Comparison of ENCODE assay signal across 7 mouse cellular contexts in the genomic region with DNA sequence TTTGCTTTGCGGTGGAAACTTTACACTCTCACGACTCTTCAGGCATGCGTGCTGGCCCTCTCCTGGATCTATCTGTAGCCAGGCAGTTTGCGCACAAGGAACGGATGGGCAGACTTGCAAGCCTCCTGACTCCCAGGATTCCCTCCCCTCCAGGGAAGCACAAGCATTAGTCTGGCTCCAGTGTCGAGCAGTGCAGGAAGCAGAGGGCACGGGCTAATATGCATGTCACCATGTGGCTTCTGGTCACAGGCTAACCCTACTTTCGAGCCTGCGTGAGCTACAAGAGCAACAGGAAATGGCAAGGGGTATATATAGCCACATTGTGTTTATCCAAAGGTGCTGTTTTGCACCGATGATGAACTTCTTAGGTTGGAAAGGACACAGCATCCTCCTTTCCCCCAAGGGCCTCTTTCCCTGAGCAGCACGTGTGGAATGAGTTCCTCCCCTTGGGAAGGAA. TPM values are rescaled to one million over a fixed set of nuclear protein-coding genes. Genes with fewer than 3 reads are reported as not detected.
A peak's percentile ranks its signal among the peaks of the same experiment; 100 is the strongest.
DNase-seq lines count a peak whose midpoint lies in the region; ATAC-seq lines count a peak whose summit lies in the region.

No protein-coding gene starts in this region.

- no peak overlapping the region for H3K4me2 ChIP-seq in midbrain, embryonic 11.5 days
- no peak overlapping the region for H3K4me2 ChIP-seq in midbrain, embryonic 15.5 days
- no peak overlapping the region for H3K4me2 ChIP-seq in embryonic facial prominence, embryonic 12.5 days (replicated peaks)

- H3K9me3 ChIP-seq in midbrain, embryonic 11.5 days (ENCODE audit: control insufficient read depth, low read length): no peaks in the 10 kb centered on the region
- H3K9me3 ChIP-seq in midbrain, embryonic 15.5 days: no peaks in the 10 kb centered on the region
- no peaks in the 10 kb centered on the region for H3K9me3 ChIP-seq in embryonic facial prominence, embryonic 12.5 days

- no peak for ATAC-seq in midbrain, embryonic 11.5 days (ENCODE audit: low FRiP score)
- ATAC-seq in midbrain, embryonic 15.5 days (replicated peaks): no peak
- ATAC-seq in embryonic facial prominence, embryonic 12.5 days (ENCODE audit: insufficient number of reproducible peaks, insufficient read depth, low FRiP score, low TSS enrichment): no peak

- H3K27ac ChIP-seq in midbrain, embryonic 11.5 days (ENCODE audit: low read depth, low read length): no peak overlapping the region
- no peak overlapping the region for H3K27ac ChIP-seq in midbrain, embryonic 15.5 days
- peak overlapping the region; percentile 30; the same call in 1 of the 2 replicates for H3K27ac ChIP-seq in embryonic facial prominence, embryonic 12.5 days

- WGBS in midbrain, embryonic 11.5 days: 79% methylated on average over 11 of the region's 11 CpGs
- 78% methylated on average over 11 of the region's 11 CpGs for WGBS in midbrain, embryonic 15.5 days
- 29% methylated on average over 11 of the region's 11 CpGs for WGBS in embryonic facial prominence, embryonic 12.5 days

- H3K36me3 ChIP-seq in midbrain, embryonic 11.5 days (ENCODE audit: control insufficient read depth, insufficient read depth, low read length): no peaks in the 10 kb centered on the region
- no peaks in the 10 kb centered on the region for H3K36me3 ChIP-seq in midbrain, embryonic 15.5 days (replicated peaks)
- no peaks in the 10 kb centered on the region for H3K36me3 ChIP-seq in embryonic facial prominence, embryonic 12.5 days
- peaks cover 1% of the 10 kb centered on the region for H3K36me3 ChIP-seq in splenic B cell, adult 2 months (ENCODE audit: control insufficient read depth, insufficient read depth, low read length, poor library complexity, severe bottlenecking)

- peak; percentile 61 for DNase-seq in midbrain, embryonic 11.5 days (ENCODE audit: low spot score, missing footprints)
- DNase-seq in kidney, adult 9 months: peak; percentile 67
- DNase-seq in splenic B cell, adult 2 months (ENCODE audit: low read depth, low spot score): peak; percentile 59
- no peak for DNase-seq in c-Kit-positive CD71-positive TER-119-positive erythroid progenitor cells, embryonic 14.5 days (ENCODE audit: low spot score)
- no peak for DNase-seq in cerebellum, adult 9-10 months

- H3K27me3 ChIP-seq in midbrain, embryonic 11.5 days (ENCODE audit: control insufficient read depth, insufficient read depth, low read length): no peaks in the 10 kb centered on the region
- no peaks in the 10 kb centered on the region for H3K27me3 ChIP-seq in midbrain, embryonic 15.5 days (replicated peaks)
- H3K27me3 ChIP-seq in embryonic facial prominence, embryonic 12.5 days: no peaks in the 10 kb centered on the region
- no peaks in the 10 kb centered on the region for H3K27me3 ChIP-seq in splenic B cell, adult 2 months (ENCODE audit: control insufficient read depth, insufficient read depth, low read length, poor library complexity, severe bottlenecking)

- no peaks in the 10 kb centered on the region; the same call in 1 of the 2 replicates for H3K4me1 ChIP-seq in midbrain, embryonic 11.5 days (ENCODE audit: control insufficient read depth, insufficient read depth, low read length)
- no peaks in the 10 kb centered on the region for H3K4me1 ChIP-seq in midbrain, embryonic 15.5 days
- peaks cover 72% of the 10 kb centered on the region for H3K4me1 ChIP-seq in embryonic facial prominence, embryonic 12.5 days

- H3K4me3 ChIP-seq in midbrain, embryonic 11.5 days (ENCODE audit: low read depth, low read length): no peak overlapping the region
- no peak overlapping the region for H3K4me3 ChIP-seq in midbrain, embryonic 15.5 days
- no peak overlapping the region for H3K4me3 ChIP-seq in embryonic facial prominence, embryonic 12.5 days

- no peak overlapping the region for H3K9ac ChIP-seq in midbrain, embryonic 11.5 days (ENCODE audit: low read length)
- no peak overlapping the region for H3K9ac ChIP-seq in midbrain, embryonic 15.5 days
- H3K9ac ChIP-seq in embryonic facial prominence, embryonic 12.5 days: no peak overlapping the region

RNA-seq across cellular contexts. Expression of a gene that starts 38.6 kb away (rescaled TPM):
- polyA plus RNA-seq in midbrain, embryonic 11.5 days (2014; fragmentation: Nextera tagmentation; extraction: Ambion mirVana): 12.6 and 12.8 TPM in 2 replicates
- polyA plus RNA-seq in midbrain, embryonic 15.5 days (2015; fragmentation: Nextera tagmentation; extraction: Ambion mirVana): 7.9 and 8.1 TPM in 2 replicates
- polyA plus RNA-seq in embryonic facial prominence, embryonic 12.5 days (2016; fragmentation: Nextera tagmentation; extraction: Ambion mirVana): 39.2 and 40.9 TPM in 2 replicates

Comparison
In these comparisons a context has a peak if more than half of its experiments do, and no peak if none do; other contexts are left out.
1. DNase-seq: peak in midbrain, embryonic 11.5 days (single experiment), kidney, adult 9 months (single experiment) and splenic B cell, adult 2 months (single experiment); none in c-Kit-positive CD71-positive TER-119-positive erythroid progenitor cells, embryonic 14.5 days (single experiment) and cerebellum, adult 9-10 months (single experiment).